Mouse (Mus musculus): ENCODE results near the gene Trim26.

- TF ChIP-seq ZNF384 (IDR thresholded peaks at IDR 0.05; ENCODE audit: low read depth, low read length) (no peak), ZC3H11A (IDR thresholded peaks at IDR 0.05; ENCODE audit: borderline replicate concordance, low read depth, low read length) (no peak), HCFC1 (IDR thresholded peaks at IDR 0.05; ENCODE audit: borderline replicate concordance, insufficient read depth, low read length) (no peak), CHD2 (IDR thresholded peaks at IDR 0.05; ENCODE audit: low read depth, low read length) (no peak)
These were observed 14.7 kb downstream of the Trim26 start for GRCm38 (mm10) chr17:36851627-36852026.
